Mouse (Mus musculus): ENCODE measurements around the gene Fam131c.

GRCm38 (mm10) chr4:141367997-141368791 lies at the start of gene Fam131c:
- TF ChIP-seq CTCF (IDR thresholded peaks at IDR 0.05; ENCODE audit: low read depth) (no peak), EP300 (IDR thresholded peaks at IDR 0.05; ENCODE audit: low read depth) (no peak)
